Mouse (Mus musculus) neutrophil, adult 59 days (primary cell): Measurements from ENCODE around the gene Gm8271. TPM values are rescaled to one million over a fixed set of nuclear protein-coding genes. Genes with fewer than 3 reads are reported as not detected.

Source experiments
- total RNA-seq, 2 experiments: library from RNA; stranded (reverse); gene quantifications; 1 replicate in 1 of 2; 2 replicates in 1 of 2; pipeline ENCODE4 v1.2.4; 2023

Gene Gm8271
- not detected for total RNA-seq

DNA sequence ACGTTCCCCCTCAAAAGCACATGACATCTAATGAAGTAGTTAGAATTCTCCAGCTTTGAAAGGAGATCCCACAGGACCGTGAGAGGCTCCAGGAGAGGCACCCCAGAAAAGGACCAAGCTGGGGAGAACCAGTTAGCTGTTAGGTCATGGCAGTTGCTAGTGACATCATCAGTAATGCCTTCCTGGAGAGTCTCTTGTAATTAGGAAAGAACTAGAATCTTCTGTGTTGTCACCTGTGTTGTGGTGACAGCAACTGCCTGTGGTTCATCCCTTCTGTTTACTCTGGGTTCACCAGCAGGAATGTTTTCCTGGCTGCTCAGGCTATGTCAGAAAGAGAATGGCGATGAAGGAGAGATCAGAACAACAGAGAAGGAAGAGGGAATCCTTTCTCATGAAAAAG, at the start of gene Gm8271:
Gene Gm8271, plus strand, starts transcription at position 301 of the 400 bp plus-strand sequence.

DNA sequence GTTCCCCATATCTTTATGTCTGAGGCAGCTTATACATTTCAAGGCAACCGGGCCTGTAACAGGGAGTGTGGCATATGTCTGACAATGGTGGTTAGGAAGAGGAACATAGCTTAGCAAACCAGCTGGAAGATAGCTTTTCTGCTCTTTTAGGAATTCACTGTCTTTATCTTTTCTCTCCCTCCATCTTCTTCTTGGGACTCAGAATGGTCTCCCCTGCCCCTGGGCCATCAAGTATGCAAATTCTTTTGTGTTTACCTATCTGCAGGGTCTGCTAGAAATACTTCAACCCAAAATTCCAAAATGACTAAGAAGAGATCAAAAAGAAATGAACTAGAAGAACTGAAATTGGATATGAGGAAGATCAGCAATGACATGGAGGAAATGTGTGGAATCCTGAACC, 21.4 kb upstream of the Gm8271 start, which contains the start of gene Gm3317:
Gene Gm3317, plus strand, starts transcription at position 301 of the 400 bp plus-strand sequence.

Other genes with a start within 250 kb of the Gm8271 start
- gene Gm8297, start 201.9 kb upstream of the Gm8271 start, total RNA-seq: not detected
- gene Gm3298, start 169.9 kb upstream of the Gm8271 start, total RNA-seq: not detected
- not detected for gene 4930555G01Rik, start 135.2 kb upstream of the Gm8271 start, total RNA-seq
- gene Gm8281, start 114.8 kb upstream of the Gm8271 start, total RNA-seq: not detected
- gene Gm8279, start 54.3 kb upstream of the Gm8271 start, total RNA-seq: not detected
- gene Gm3317, start 21.3 kb upstream of the Gm8271 start, total RNA-seq: not detected
- not detected for gene Gm3526, start 74.8 kb downstream of the Gm8271 start, total RNA-seq
- gene Gm3542, start 149.1 kb downstream of the Gm8271 start, total RNA-seq: not detected
- gene Gm3500, start 203.3 kb downstream of the Gm8271 start, total RNA-seq: not detected